Mouse (Mus musculus): ENCODE results near the gene Cacna1e.

GRCm38 (mm10) chr1:154632886-154633285 lies 251.4 kb downstream of the Cacna1e start:
- TF ChIP-seq POLR2A (IDR thresholded peaks at IDR 0.05; ENCODE audit: extremely low read depth, insufficient read depth, low read length), result no peak
- TF ChIP-seq CTCF (IDR thresholded peaks at IDR 0.05; ENCODE audit: extremely low read depth, insufficient read depth, low read length), result no peak
